Mouse (Mus musculus) ES-Bruce4 (cell line): ENCODE measurements at regions not wholly inside any gene's neighbourhood (a gene's known extent, or its start where the extent isn't known, plus 50 kb on each side); places are given as distances from the start of the nearest gene placed in this dataset.

Experiments used
- H3K27ac ChIP-seq: 2 replicates; pipeline ENCODE4 v1.5.1; 2012; ENCODE audit warnings: low read length, inconsistent platforms; ENCODE audit not compliant: insufficient read depth
- H3K27me3 ChIP-seq: 2 replicates; pipeline ENCODE4 v1.6.1; 2012; ENCODE audit warnings: mild to moderate bottlenecking, low read length, inconsistent platforms; ENCODE audit not compliant: control insufficient read depth, poor library complexity, insufficient read depth, severe bottlenecking
- H3K36me3 ChIP-seq: 2 replicates; pipeline ENCODE4 v1.6.1; 2012; ENCODE audit warnings: inconsistent platforms, mild to moderate bottlenecking, low read length, moderate library complexity; ENCODE audit not compliant: control insufficient read depth, poor library complexity, insufficient read depth, severe bottlenecking
- H3K4me1 ChIP-seq: one replicate; pipeline ENCODE4 v1.8.1; 2011; ENCODE audit warnings: low read length; ENCODE audit not compliant: control insufficient read depth, insufficient read depth
- H3K4me3 ChIP-seq: 2 replicates; pipeline ENCODE4 v1.5.1; 2011; ENCODE audit warnings: low read depth, mild to moderate bottlenecking, low read length
- H3K9ac ChIP-seq: 2 replicates; pipeline ENCODE4 v1.6.1; 2012; ENCODE audit warnings: low read depth, mild to moderate bottlenecking, inconsistent platforms; ENCODE audit not compliant: poor library complexity, severe bottlenecking
- H3K9me3 ChIP-seq: replicated peaks from 2 replicates; pipeline ENCODE4 v1.6.1; 2012; ENCODE audit warnings: mild to moderate bottlenecking, low read length, inconsistent platforms; ENCODE audit not compliant: control insufficient read depth, poor library complexity, insufficient read depth, severe bottlenecking
- CTCF ChIP-seq: IDR thresholded peaks from one replicate; pipeline ENCODE4 v1.8.1; 2011; ENCODE audit warnings: low read depth, low read length
- EP300 ChIP-seq: IDR thresholded peaks from 2 replicates; pipeline ENCODE4 v1.6.1; 2011; ENCODE audit warnings: low read depth, low read length; ENCODE audit not compliant: insufficient read depth
- POLR2A ChIP-seq: IDR thresholded peaks from one replicate; pipeline ENCODE4 v1.8.1; 2011; ENCODE audit warnings: low read length; ENCODE audit not compliant: insufficient read depth

DNA sequence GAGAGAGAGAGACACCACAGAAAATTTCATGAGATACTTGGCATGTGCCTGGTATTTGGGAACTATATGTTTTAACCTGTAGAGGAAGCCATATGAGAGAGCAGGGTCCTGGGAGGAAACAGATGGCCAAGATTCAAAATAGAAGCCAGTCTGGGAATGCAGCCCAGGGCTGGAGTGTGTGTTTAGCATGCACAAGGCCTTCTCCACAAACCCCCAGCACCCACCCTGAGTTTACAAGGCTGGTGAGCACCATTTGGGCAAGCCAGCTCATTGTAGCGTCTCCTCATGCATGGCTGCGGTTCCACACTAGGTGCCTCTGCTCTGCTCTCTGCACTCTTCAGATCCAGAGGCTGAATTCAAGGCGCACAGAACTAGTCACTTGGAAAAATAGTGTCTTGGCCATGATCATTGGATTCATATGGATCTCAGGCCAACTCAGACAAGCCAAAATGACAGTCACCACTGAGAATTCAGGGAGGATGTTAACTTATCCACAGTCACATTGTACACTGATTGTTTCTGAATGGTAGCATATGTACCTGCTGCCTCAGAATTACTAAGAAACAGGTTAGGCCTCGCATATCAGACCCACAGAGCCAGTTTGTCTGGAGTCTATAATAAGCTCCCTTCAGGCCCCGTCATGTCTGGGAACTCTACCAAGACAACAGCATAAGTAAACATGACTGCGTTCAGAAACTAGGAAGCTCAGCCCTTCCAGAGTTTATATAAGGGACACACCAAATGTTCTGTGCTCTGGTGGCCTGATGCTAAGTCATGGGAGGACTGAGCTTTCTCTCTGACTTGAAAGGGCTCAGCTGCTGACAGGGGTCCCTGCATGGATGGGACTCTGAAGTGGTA is 63.5 kb upstream of the Sorl1 start:
- H3K27ac ChIP-seq = no peak overlapping the region
- no peaks in the 10 kb centered on the region for H3K27me3 ChIP-seq
- H3K36me3 ChIP-seq = no peaks in the 10 kb centered on the region
- H3K9ac ChIP-seq = no peak overlapping the region
- H3K4me1 ChIP-seq = peaks cover 1% of the 10 kb centered on the region
- TF ChIP-seq EP300 = no peak
- no peak for TF ChIP-seq CTCF
- no peak for TF ChIP-seq POLR2A
- H3K4me3 ChIP-seq = no peak overlapping the region
- H3K9me3 ChIP-seq = no peaks in the 10 kb centered on the region; the same call in 1 of the 2 replicates

DNA sequence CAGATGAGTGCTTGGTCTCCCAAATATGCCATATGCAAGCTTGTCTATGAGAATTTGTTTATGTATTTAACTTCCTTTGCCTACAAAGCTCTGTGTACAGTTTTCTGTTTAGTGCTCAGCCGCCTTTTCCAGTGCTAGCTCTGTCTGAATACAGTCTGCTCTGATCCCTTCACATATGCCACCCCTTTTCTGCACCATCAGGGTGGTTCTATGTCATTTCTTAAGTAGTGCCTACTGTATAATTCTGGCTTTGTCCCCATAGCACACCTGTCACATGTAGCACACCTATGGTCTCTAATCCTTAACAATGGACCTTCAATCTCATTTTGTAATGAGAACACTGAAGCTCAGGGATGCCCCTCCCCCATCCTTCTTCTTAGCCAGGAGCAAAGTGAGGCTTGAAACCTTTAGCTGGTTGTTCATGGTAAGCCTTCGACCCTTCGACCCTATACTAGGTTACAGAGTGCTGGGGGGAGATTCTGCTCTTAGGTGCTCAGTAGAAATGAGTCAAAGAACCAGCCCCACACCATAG is 60.1 kb upstream of the Sorl1 start:
- no peak overlapping the region for H3K27ac ChIP-seq
- H3K9me3 ChIP-seq = no peaks in the 10 kb centered on the region; the same call in 1 of the 2 replicates
- no peaks in the 10 kb centered on the region for H3K4me1 ChIP-seq
- H3K36me3 ChIP-seq = no peaks in the 10 kb centered on the region
- TF ChIP-seq CTCF (no peak), POLR2A (no peak), EP300 (no peak)
- no peak overlapping the region for H3K4me3 ChIP-seq
- no peaks in the 10 kb centered on the region for H3K27me3 ChIP-seq
- no peak overlapping the region for H3K9ac ChIP-seq

- TF ChIP-seq POLR2A = no peak
- TF ChIP-seq EP300 = no peak
- TF ChIP-seq CTCF = no peak
- H3K27me3 ChIP-seq = no peaks in the 10 kb centered on the region
- no peak overlapping the region for H3K27ac ChIP-seq
- no peaks in the 10 kb centered on the region for H3K36me3 ChIP-seq
- H3K9ac ChIP-seq = no peak overlapping the region
- no peaks in the 10 kb centered on the region; the same call in 1 of the 2 replicates for H3K9me3 ChIP-seq
- no peaks in the 10 kb centered on the region for H3K4me1 ChIP-seq
- no peak overlapping the region for H3K4me3 ChIP-seq
Observed at GRCm38 (mm10) chr9:42183448-42183847, 59.4 kb upstream of the Sorl1 start.

- H3K36me3 ChIP-seq = no peaks in the 10 kb centered on the region
- H3K9ac ChIP-seq = no peak overlapping the region
- H3K27me3 ChIP-seq = no peaks in the 10 kb centered on the region
- no peak overlapping the region for H3K4me3 ChIP-seq
- no peaks in the 10 kb centered on the region; the same call in 1 of the 2 replicates for H3K9me3 ChIP-seq
- no peak for TF ChIP-seq CTCF
- no peak for TF ChIP-seq POLR2A
- no peak for TF ChIP-seq EP300
- no peaks in the 10 kb centered on the region for H3K4me1 ChIP-seq
- H3K27ac ChIP-seq = no peak overlapping the region
Observed at GRCm38 (mm10) chr9:42182400-42182799, 58.3 kb upstream of the Sorl1 start.

DNA sequence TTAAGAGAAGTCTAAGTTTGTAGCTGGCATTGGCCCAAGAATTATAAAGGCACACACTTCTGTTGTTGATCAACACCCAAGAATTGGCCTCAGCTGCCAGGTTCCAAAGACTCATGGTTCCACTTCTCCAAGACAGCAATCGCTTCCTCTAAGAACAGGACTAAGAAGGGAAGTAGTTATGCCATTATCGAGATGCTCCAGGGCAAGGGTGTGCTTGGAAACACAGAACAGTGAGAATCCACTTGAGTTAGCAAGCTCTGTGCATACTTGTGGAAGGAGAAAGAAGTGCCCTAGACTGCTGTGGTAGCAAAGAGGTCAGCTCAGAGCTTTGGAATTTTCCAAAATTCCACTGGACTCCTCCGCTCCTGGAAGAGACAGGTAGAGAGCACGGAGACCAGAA is 56.1 kb upstream of the Sorl1 start:
- no peak overlapping the region for H3K9ac ChIP-seq
- no peaks in the 10 kb centered on the region for H3K27me3 ChIP-seq
- H3K36me3 ChIP-seq = no peaks in the 10 kb centered on the region
- no peak overlapping the region for H3K27ac ChIP-seq
- no peaks in the 10 kb centered on the region for H3K4me1 ChIP-seq
- no peak overlapping the region for H3K4me3 ChIP-seq
- TF ChIP-seq EP300 = no peak
- no peak for TF ChIP-seq CTCF
- no peak for TF ChIP-seq POLR2A
- H3K9me3 ChIP-seq = no peaks in the 10 kb centered on the region; the same call in 1 of the 2 replicates

DNA sequence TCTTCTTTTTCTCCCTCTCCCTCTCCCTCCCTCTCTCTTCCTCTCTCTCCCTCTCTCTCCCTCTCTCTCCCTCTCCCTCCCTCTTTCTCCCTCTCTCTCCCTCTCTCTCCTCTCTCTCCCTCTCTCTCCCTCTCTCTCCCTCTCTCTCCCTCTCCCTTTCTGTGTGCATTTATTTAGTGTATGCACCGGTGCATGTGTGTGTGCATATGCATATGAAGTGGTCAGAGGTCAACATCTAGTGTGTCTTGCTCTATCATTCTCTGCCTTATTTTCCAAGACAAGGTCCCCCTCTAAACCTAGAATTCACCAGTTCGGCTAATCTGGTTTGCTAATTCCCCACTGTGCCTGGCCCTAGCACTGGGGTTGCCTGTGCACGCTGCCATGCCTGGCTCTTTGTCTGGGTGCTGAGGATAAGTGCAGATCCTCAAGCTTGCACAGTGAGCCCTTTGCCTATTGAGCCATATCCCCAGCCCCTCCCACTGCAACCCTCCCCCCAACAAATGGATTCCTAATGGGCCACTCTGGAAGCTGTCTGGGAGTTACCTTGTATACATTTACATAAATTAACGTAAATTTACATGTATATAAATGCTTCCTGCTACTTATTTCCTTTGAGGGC is 54.8 kb upstream of the Sorl1 start:
- TF ChIP-seq POLR2A (no peak), EP300 (no peak), CTCF (no peak)
- Histone ChIP-seq H3K27me3 (no peaks in the 10 kb centered on the region), H3K4me1 (no peaks in the 10 kb centered on the region), H3K9me3 (no peaks in the 10 kb centered on the region; the same call in 1 of the 2 replicates), H3K9ac (no peak overlapping the region), H3K4me3 (no peak overlapping the region), H3K36me3 (no peaks in the 10 kb centered on the region), H3K27ac (no peak overlapping the region)
